ENCODE assay signal across 16 mouse cellular contexts in genomic region chr2:25099703-25100102, GRCm38 (mm10). TPM values are rescaled to one million over a fixed set of nuclear protein-coding genes. Genes with fewer than 3 reads are reported as not detected.
DNase-seq lines count a peak whose midpoint lies in the region; ATAC-seq and TF ChIP-seq lines count a peak whose summit lies in the region.
"Had no signal": no experiment of that assay in that cellular context is flagged by ENCODE, and none has a peak within 500 bp of the region (broad histone marks: within the 10 kb centered on the region; RNA-seq: fewer than 3 reads in every experiment).

No protein-coding gene starts in this region.

- no peak for ATAC-seq in megakaryocyte, adult 5-6 weeks (ENCODE audit: poor library complexity, severe bottlenecking)
- ATAC-seq in forebrain, embryonic 14.5 days, result peak; percentile 59
- ATAC-seq in midbrain, embryonic 12.5 days (ENCODE audit: low FRiP score, low read depth), result peak; percentile 61
- ATAC-seq in kidney, embryonic 16.5 days (ENCODE audit: low FRiP score, low TSS enrichment), result no peak

- peak overlapping the region; percentile 50 for H3K4me3 ChIP-seq in megakaryocyte, embryonic 14.5 days (replicated peaks)
- no peak overlapping the region for H3K4me3 ChIP-seq in MEL (ENCODE audit: control insufficient read depth in 1 of 2, insufficient read depth in 1 of 2, low read depth in 2 of 2, low read length in 2 of 2)
- no peak overlapping the region for H3K4me3 ChIP-seq in forebrain, embryonic 14.5 days (ENCODE audit: low read depth, low read length)
- H3K4me3 ChIP-seq in midbrain, embryonic 12.5 days, result no peak overlapping the region
- no peak overlapping the region for H3K4me3 ChIP-seq in kidney, embryonic 16.5 days (ENCODE audit: low read length)
- H3K4me3 ChIP-seq: limb, embryonic 10.5 days had no signal

- no peak for TF ChIP-seq RAD21 in MEL (IDR thresholded peaks at IDR 0.05; ENCODE audit: low read depth, low read length)

- H3K9me3 ChIP-seq in megakaryocyte, embryonic 14.5 days, result no peaks in the 10 kb centered on the region
- H3K9me3 ChIP-seq in MEL (replicated peaks; ENCODE audit: insufficient read depth, low read length), result no peaks in the 10 kb centered on the region
- H3K9me3 ChIP-seq in forebrain, embryonic 14.5 days (replicated peaks; ENCODE audit: control insufficient read depth, low read length), result no peaks in the 10 kb centered on the region
- no peaks in the 10 kb centered on the region for H3K9me3 ChIP-seq in midbrain, embryonic 12.5 days
- no peaks in the 10 kb centered on the region for H3K9me3 ChIP-seq in kidney, embryonic 16.5 days (ENCODE audit: low read length)
- H3K9me3 ChIP-seq: limb, embryonic 10.5 days had no signal

- no peak for TF ChIP-seq POLR2A in MEL (IDR thresholded peaks at IDR 0.05; ENCODE audit: control insufficient read depth in 1 of 2, insufficient read depth in 1 of 2, low read depth in 1 of 2, low read length in 2 of 2, poor library complexity in 1 of 2)

- no peaks in the 10 kb centered on the region for H3K36me3 ChIP-seq in megakaryocyte, embryonic 14.5 days (replicated peaks; ENCODE audit: low read length)
- peaks cover 0 to 25% of the 10 kb centered on the region in 2 experiments; a peak in 2 of 4 replicates for H3K36me3 ChIP-seq in MEL (ENCODE audit: control insufficient read depth in 1 of 2, insufficient read depth in 2 of 2, low read length in 2 of 2)
- no peaks in the 10 kb centered on the region for H3K36me3 ChIP-seq in forebrain, embryonic 14.5 days (ENCODE audit: control insufficient read depth, insufficient read depth, low read length)
- H3K36me3 ChIP-seq in midbrain, embryonic 12.5 days, result no peaks in the 10 kb centered on the region
- no peaks in the 10 kb centered on the region for H3K36me3 ChIP-seq in kidney, embryonic 16.5 days (ENCODE audit: insufficient read depth, low read length)
- H3K36me3 ChIP-seq: limb, embryonic 10.5 days had no signal

- no peak overlapping the region for H3K27ac ChIP-seq in MEL (ENCODE audit: control insufficient read depth, low read depth, low read length)
- peak overlapping the region; percentile 28; the same call in 1 of the 2 replicates for H3K27ac ChIP-seq in forebrain, embryonic 14.5 days (ENCODE audit: low read depth, low read length)
- H3K27ac ChIP-seq in midbrain, embryonic 12.5 days (replicated peaks), result peak overlapping the region; percentile 44
- H3K27ac ChIP-seq in kidney, embryonic 16.5 days (ENCODE audit: low read length), result no peak overlapping the region
- H3K27ac ChIP-seq: limb, embryonic 10.5 days had no signal

- TF ChIP-seq EP300 in MEL (IDR thresholded peaks at IDR 0.05; ENCODE audit: low read depth in 1 of 2, low read length in 2 of 2), result no peak

- H3K27me3 ChIP-seq in megakaryocyte, embryonic 14.5 days (replicated peaks), result peaks cover 8% of the 10 kb centered on the region
- H3K27me3 ChIP-seq in MEL (ENCODE audit: control insufficient read depth in 1 of 2, insufficient read depth in 2 of 2, low read length in 2 of 2), result no peaks in the 10 kb centered on the region
- no peaks in the 10 kb centered on the region for H3K27me3 ChIP-seq in forebrain, embryonic 14.5 days (replicated peaks; ENCODE audit: control insufficient read depth, insufficient read depth, low read length)
- peaks cover 14% of the 10 kb centered on the region for H3K27me3 ChIP-seq in midbrain, embryonic 12.5 days
- H3K27me3 ChIP-seq in kidney, embryonic 16.5 days (ENCODE audit: insufficient read depth, low read length), result no peaks in the 10 kb centered on the region

- H3K9ac ChIP-seq in MEL (ENCODE audit: control insufficient read depth, low read depth, low read length, poor library complexity, severe bottlenecking), result no peak overlapping the region
- H3K9ac ChIP-seq in forebrain, embryonic 14.5 days (ENCODE audit: low read length), result no peak overlapping the region
- H3K9ac ChIP-seq in midbrain, embryonic 12.5 days (replicated peaks), result no peak overlapping the region
- no peak overlapping the region for H3K9ac ChIP-seq in kidney, embryonic 16.5 days (replicated peaks; ENCODE audit: low read length)

- H3K4me1 ChIP-seq in megakaryocyte, embryonic 14.5 days, result peaks cover 73% of the 10 kb centered on the region
- H3K4me1 ChIP-seq in MEL (ENCODE audit: control insufficient read depth in 1 of 2, insufficient read depth in 2 of 2, low read length in 2 of 2), result peaks cover 17 to 25% of the 10 kb centered on the region in 2 experiments; a peak in 3 of 4 replicates
- peaks cover 13% of the 10 kb centered on the region for H3K4me1 ChIP-seq in forebrain, embryonic 14.5 days (ENCODE audit: control insufficient read depth, insufficient read depth, low read length)
- H3K4me1 ChIP-seq in midbrain, embryonic 12.5 days, result peaks cover 11% of the 10 kb centered on the region
- H3K4me1 ChIP-seq in kidney, embryonic 16.5 days (ENCODE audit: insufficient read depth, low read length), result no peaks in the 10 kb centered on the region

- TF ChIP-seq CTCF in MEL (IDR thresholded peaks at IDR 0.05 in 2 of 3, conservative IDR thresholded peaks at IDR 0.05 in 1 of 3; ENCODE audit: control insufficient read depth in 1 of 3, insufficient read depth in 1 of 3, low read depth in 2 of 3, low read length in 3 of 3, poor library complexity in 1 of 3, severe bottlenecking in 1 of 3), result no peak

- H3K4me2 ChIP-seq in forebrain, embryonic 14.5 days (ENCODE audit: low read length), result no peak overlapping the region
- no peak overlapping the region for H3K4me2 ChIP-seq in midbrain, embryonic 12.5 days (replicated peaks)
- H3K4me2 ChIP-seq in kidney, embryonic 16.5 days (replicated peaks; ENCODE audit: low read depth, low read length), result no peak overlapping the region
- H3K4me2 ChIP-seq: liver, embryonic 11.5 days had no signal

- H3K79me2 ChIP-seq in MEL (ENCODE audit: control insufficient read depth, insufficient read depth, low read length, poor library complexity), result no peaks in the 10 kb centered on the region

- peak; percentile 37 for DNase-seq in MEL (ENCODE audit: low read depth, low spot score)
- DNase-seq in forebrain, embryonic 14.5 days (ENCODE audit: low spot score), result peak; percentile 52
- DNase-seq in left cerebral cortex, adult 11 months (ENCODE audit: low spot score), result no peak
- no peak for DNase-seq in lung, postnatal 25 days (ENCODE audit: low spot score)
- DNase-seq: B cell, adult 2 months; gastrocnemius, postnatal 10 days; thymus, postnatal 25 days had no signal

- WGBS in forebrain, embryonic 14.5 days, result 51% methylated on average over 3 of the region's 3 CpGs
- WGBS in midbrain, embryonic 12.5 days, result 53% methylated on average over 3 of the region's 3 CpGs
- 74% methylated on average over 3 of the region's 3 CpGs for WGBS in kidney, embryonic 16.5 days

TF ChIP-seq in MEL, 35 proteins besides CTCF, POLR2A, EP300 and RAD21 (continues in another document):
- TF ChIP-seq MXI1 (IDR thresholded peaks at IDR 0.05; ENCODE audit: low read depth, low read length) (no peak), HCFC1 (IDR thresholded peaks at IDR 0.05; ENCODE audit: low read depth, low read length) (no peak), NRF1 (IDR thresholded peaks at IDR 0.05; ENCODE audit: insufficient read depth, low read depth, low read length, poor library complexity, severe bottlenecking) (no peak), MEF2A (IDR thresholded peaks at IDR 0.05; ENCODE audit: extremely low read depth, insufficient replicate concordance, low read depth, low read length, poor library complexity, severe bottlenecking) (no peak), USF2 (IDR thresholded peaks at IDR 0.05; ENCODE audit: borderline replicate concordance in 1 of 2, insufficient read depth in 1 of 2, low read depth in 1 of 2, low read length in 2 of 2) (no peak), SIN3A (IDR thresholded peaks at IDR 0.05; ENCODE audit: low read length) (no peak), ZMIZ1 (IDR thresholded peaks at IDR 0.05; ENCODE audit: low read depth, low read length) (no peak), BHLHE40 (IDR thresholded peaks at IDR 0.05; ENCODE audit: borderline replicate concordance, low read depth, low read length) (no peak), GABPA (IDR thresholded peaks at IDR 0.05; ENCODE audit: low read depth, low read length) (no peak)

RNA-seq across cellular contexts. Expression of gene Noxa1, which starts 4.8 kb away (rescaled TPM):
- polyA plus RNA-seq in megakaryocyte, embryonic 14.5 days (2012; ENCODE audit: insufficient read depth, low replicate concordance), result not detected in 2 replicates
- total RNA-seq in megakaryocyte, adult 5-6 weeks (2015), result not detected in 2 replicates
- total RNA-seq in megakaryocyte, adult 5-6 weeks (2017), result not detected in 2 replicates
- 0.08 TPM in 1 of 2 replicates, not detected in the other for total RNA-seq in MEL (2012; rRNA removed)
- under 1 TPM in 1 of 2 experiments, not detected in 1; 0.10 TPM for polyA plus RNA-seq in MEL (2012; ENCODE audit: insufficient read depth in 1 of 2, insufficient read length in 2 of 2, low read depth in 1 of 2, low replicate concordance in 2 of 2, missing spikeins in 1 of 2)
- polyA plus RNA-seq in forebrain, embryonic 14.5 days (2014; fragmentation: Nextera tagmentation; extraction: Ambion mirVana), result not detected in 2 replicates
- polyA plus RNA-seq in midbrain, embryonic 12.5 days (2016; fragmentation: Nextera tagmentation; extraction: Ambion mirVana), result not detected in 2 replicates
- polyA plus RNA-seq in kidney, embryonic 16.5 days (2015; fragmentation: Nextera tagmentation; extraction: Ambion mirVana), result 0.39 and 0.65 TPM in 2 replicates
- total RNA-seq: gastrocnemius, postnatal 10 days; heart, adult 18-20 months; layer of hippocampus, postnatal 25 days had no signal
- polyA plus RNA-seq: heart, embryonic 16.5 days had no signal

RNA-seq across cellular contexts. Expression of gene Entpd8, which starts 19.6 kb away (rescaled TPM):
- not detected in 2 replicates for polyA plus RNA-seq in megakaryocyte, embryonic 14.5 days (2012; ENCODE audit: insufficient read depth, low replicate concordance)
- not detected in 2 replicates for total RNA-seq in megakaryocyte, adult 5-6 weeks (2015)
- total RNA-seq in megakaryocyte, adult 5-6 weeks (2017), result not detected in 2 replicates
- not detected in 2 replicates for total RNA-seq in MEL (2012; rRNA removed)
- not detected for polyA plus RNA-seq in MEL (2012; ENCODE audit: insufficient read depth in 1 of 2, insufficient read length in 2 of 2, low read depth in 1 of 2, low replicate concordance in 2 of 2, missing spikeins in 1 of 2)
- not detected in 2 replicates for polyA plus RNA-seq in forebrain, embryonic 14.5 days (2014; fragmentation: Nextera tagmentation; extraction: Ambion mirVana)
- polyA plus RNA-seq in midbrain, embryonic 12.5 days (2016; fragmentation: Nextera tagmentation; extraction: Ambion mirVana), result not detected in 2 replicates
- 8.6 and 10.0 TPM in 2 replicates for polyA plus RNA-seq in kidney, embryonic 16.5 days (2015; fragmentation: Nextera tagmentation; extraction: Ambion mirVana)
- total RNA-seq: gastrocnemius, postnatal 10 days; heart, adult 18-20 months; layer of hippocampus, postnatal 25 days had no signal
- polyA plus RNA-seq: limb, embryonic 10.5 days had no signal

RNA-seq across cellular contexts. Expression of gene Nsmf, which starts 45.5 kb away (rescaled TPM):
- polyA plus RNA-seq in megakaryocyte, embryonic 14.5 days (2012; ENCODE audit: insufficient read depth, low replicate concordance), result 24.0 and 32.1 TPM in 2 replicates
- total RNA-seq in megakaryocyte, adult 5-6 weeks (2015), result 6.0 and 6.9 TPM in 2 replicates
- total RNA-seq in megakaryocyte, adult 5-6 weeks (2017), result 6.4 and 10.8 TPM in 2 replicates
- total RNA-seq in MEL (2012; rRNA removed), result 10.9 and 13.3 TPM in 2 replicates
- polyA plus RNA-seq in MEL (2012; ENCODE audit: insufficient read depth in 1 of 2, insufficient read length in 2 of 2, low read depth in 1 of 2, low replicate concordance in 2 of 2, missing spikeins in 1 of 2), result 10 to 100 TPM in 1 of 2 experiments, not detected in 1; 25.8 TPM
- 96.1 and 123 TPM in 2 replicates for polyA plus RNA-seq in forebrain, embryonic 14.5 days (2014; fragmentation: Nextera tagmentation; extraction: Ambion mirVana)
- polyA plus RNA-seq in midbrain, embryonic 12.5 days (2016; fragmentation: Nextera tagmentation; extraction: Ambion mirVana), result 102 and 104 TPM in 2 replicates
- polyA plus RNA-seq in kidney, embryonic 16.5 days (2015; fragmentation: Nextera tagmentation; extraction: Ambion mirVana), result 101 and 103 TPM in 2 replicates

Comparison
In these comparisons a context has a peak if more than half of its experiments do, and no peak if none do; other contexts are left out.
1. ATAC-seq: peak in forebrain, embryonic 14.5 days (single experiment) and midbrain, embryonic 12.5 days (single experiment); none in megakaryocyte, adult 5-6 weeks (single experiment) and kidney, embryonic 16.5 days (single experiment).
2. DNase-seq: peak in MEL (single experiment) and forebrain, embryonic 14.5 days (single experiment); none in left cerebral cortex, adult 11 months (single experiment) and lung, postnatal 25 days (single experiment).
3. H3K27ac ChIP-seq: peak in forebrain, embryonic 14.5 days (single experiment) and midbrain, embryonic 12.5 days (single experiment); none in MEL (single experiment) and kidney, embryonic 16.5 days (single experiment).